Mouse (Mus musculus) Muller cell, postnatal 12 days (primary cell): ENCODE data around the gene Fam173a.

Experiments
- DNase-seq: peaks from one replicate; pipeline ENCODE4 v3.0.0-alpha.2; 2015; ENCODE audit errors: inconsistent ontology term

The Fam173a gene

GRCm38 (mm10) chr17:25792615-25793014 is at the start of gene Fam173a:
Gene Fam173a, minus strand, starts transcription at chr17:25792901.
- peak; percentile 85 for DNase-seq

GRCm38 (mm10) chr17:25841117-25841880 is 48.6 kb upstream of the Fam173a start, which contains the start of gene Gm20683:
Gene Gm20683, minus strand, starts transcription at chr17:25841763.
- DNase-seq, result no peak

GRCm38 (mm10) chr17:25840519-25840918 is 47.8 kb upstream of the Fam173a start:
- no peak for DNase-seq

GRCm38 (mm10) chr17:25839455-25840235 is 46.9 kb upstream of the Fam173a start:
- DNase-seq, result no peak

- no peak for DNase-seq
Measured at GRCm38 (mm10) chr17:25838904-25839303, 46.2 kb upstream of the Fam173a start.

GRCm38 (mm10) chr17:25837533-25837932 is 44.8 kb upstream of the Fam173a start:
- peak; percentile 48 for DNase-seq

- DNase-seq, result peak; percentile 82
Measured at GRCm38 (mm10) chr17:25837076-25837410, 44.3 kb upstream of the Fam173a start, which contains the start of gene Rhbdl1. Gene Rhbdl1, minus strand, starts transcription at chr17:25837295.

- DNase-seq, result peak; percentile 32
Measured at GRCm38 (mm10) chr17:25836397-25837075, 43.8 kb upstream of the Fam173a start.

GRCm38 (mm10) chr17:25835816-25836215 is 43.1 kb upstream of the Fam173a start:
- DNase-seq, result no peak

- DNase-seq, result no peak
Measured at GRCm38 (mm10) chr17:25835301-25835700, 42.6 kb upstream of the Fam173a start.

GRCm38 (mm10) chr17:25834595-25835222 is 42.0 kb upstream of the Fam173a start:
- DNase-seq, result no peak

- no peak for DNase-seq
Measured at GRCm38 (mm10) chr17:25833961-25834594, 41.4 kb upstream of the Fam173a start.

- DNase-seq, result peak; percentile 95
Measured at GRCm38 (mm10) chr17:25833291-25833663, 40.6 kb upstream of the Fam173a start, which contains the start of gene Stub1. Gene Stub1, minus strand, starts transcription at chr17:25833404.

GRCm38 (mm10) chr17:25832436-25833290 is 40.0 kb upstream of the Fam173a start:
- peak; percentile 100 for DNase-seq

GRCm38 (mm10) chr17:25831451-25832281 is 39.0 kb upstream of the Fam173a start:
- DNase-seq, result no peak

GRCm38 (mm10) chr17:25830806-25831431 is 38.2 kb upstream of the Fam173a start:
- DNase-seq, result no peak

- DNase-seq, result no peak
Measured at GRCm38 (mm10) chr17:25830200-25830753, 37.6 kb upstream of the Fam173a start.

- no peak for DNase-seq
Measured at GRCm38 (mm10) chr17:25829558-25830017, 36.9 kb upstream of the Fam173a start.
